Mouse (Mus musculus) kidney, postnatal 25 days (tissue): ENCODE data around the gene Zbtb12.
A peak's percentile ranks its signal among the peaks of the same experiment; 100 is the strongest.
"Not testable (repeated sequence)": the region's sequence is repeated elsewhere in the genome, so short reads cannot be mapped to it uniquely, and the experiment has no call there.

ENCODE experiments used
- DNase-seq, 2 experiments: peaks; one replicate each; pipeline ENCODE4 v3.0.0; 2021; ENCODE audit warnings: mixed read lengths in 2 of 2

Zbtb12 gene

DNA sequence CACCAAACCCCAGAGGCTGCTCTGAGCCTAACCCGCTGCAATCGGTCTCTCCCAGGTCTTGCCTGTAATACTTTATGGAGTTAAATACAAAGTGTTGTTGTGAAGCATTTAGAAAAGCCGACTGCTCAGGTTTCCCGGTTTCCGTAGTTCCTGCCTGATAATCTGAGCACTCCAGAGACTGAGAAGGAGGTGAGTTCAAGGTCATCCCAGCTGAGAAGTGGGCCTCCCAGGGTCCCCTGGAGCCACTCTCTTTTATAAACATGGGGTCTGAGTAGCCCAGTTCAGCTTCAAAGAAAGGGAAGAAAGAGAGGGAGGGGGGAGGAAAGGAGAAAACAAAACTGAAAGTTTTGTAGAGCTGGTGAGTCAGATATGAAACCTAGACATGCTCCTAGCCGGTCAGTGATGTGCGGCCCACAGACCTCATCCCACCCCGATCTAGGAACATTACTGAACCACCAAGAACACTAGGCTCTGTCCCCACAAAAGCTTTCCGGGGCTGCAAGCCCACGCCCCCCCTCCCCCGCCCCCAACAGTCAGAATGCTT lies at the start of gene Zbtb12:
Zbtb12 (plus strand) TSS at position 148 of the 544 bp plus-strand sequence.
- DNase-seq: no peak

DNA sequence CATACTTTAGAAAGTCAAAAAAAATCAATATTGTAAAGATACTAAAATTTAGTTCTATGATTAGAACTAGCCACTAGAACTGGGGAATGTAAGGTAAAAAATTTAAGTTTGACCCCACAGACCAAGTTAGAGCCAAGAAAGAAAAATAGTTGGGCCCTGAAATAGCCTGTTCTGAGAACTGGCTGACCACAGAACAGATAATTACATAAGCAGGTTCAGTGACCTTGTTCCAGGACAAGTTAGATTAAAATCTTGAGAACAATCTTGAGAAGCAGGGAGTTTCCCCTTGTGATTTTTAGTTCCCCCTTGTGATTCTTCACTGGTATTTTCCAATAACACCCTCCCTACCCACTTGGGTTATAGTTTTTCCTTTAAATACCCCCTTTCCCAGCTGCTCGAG lies 48.5 kb upstream of the Zbtb12 start:
- not testable (repeated sequence) for DNase-seq

DNA sequence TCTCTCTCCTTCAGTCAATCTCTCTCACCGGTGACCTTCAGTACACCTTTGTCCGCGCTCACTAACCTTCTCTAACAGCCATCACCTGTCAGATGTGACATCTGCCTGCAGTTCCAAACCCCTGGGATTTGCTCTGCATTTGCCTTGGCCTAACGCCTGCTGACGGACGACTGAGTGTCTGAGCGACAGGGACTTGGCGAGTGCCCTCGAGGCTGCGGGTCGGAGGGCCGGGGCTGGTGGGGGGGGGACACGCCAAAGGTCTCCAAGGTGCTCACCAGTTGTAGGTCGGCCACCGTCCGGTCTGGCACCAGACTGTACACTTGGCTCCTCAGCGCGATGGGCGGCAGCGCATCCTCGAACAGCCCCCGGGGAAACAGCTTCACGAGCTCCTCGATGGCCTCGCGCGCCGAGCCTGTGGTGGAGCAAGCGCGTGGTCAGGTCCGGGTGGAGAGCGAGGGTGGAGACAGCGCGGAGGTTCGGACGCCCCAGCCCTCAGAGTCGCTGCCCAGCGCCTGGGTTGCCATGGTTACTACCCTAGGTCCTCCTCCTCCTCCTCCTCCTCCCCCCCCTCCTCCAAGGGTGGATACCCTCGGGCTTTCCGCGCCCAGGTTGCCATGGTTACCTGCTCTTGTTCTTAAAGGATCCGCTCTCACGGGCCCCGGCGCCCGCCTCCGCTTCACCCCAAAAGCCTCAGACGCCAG lies 43.0 kb upstream of the Zbtb12 start:
- DNase-seq: no peak

GRCm38 (mm10) chr17:34836856-34837221 lies 42.4 kb upstream of the Zbtb12 start, which contains the start of the genes Stk19 and Dxo:
TSS of gene Stk19 (minus strand) at chr17:34836945.
TSS of gene Dxo (plus strand) at chr17:34837019.
- peak; percentile 97 to 98 for DNase-seq

- peak; percentile 23 to 69 for DNase-seq
Measured at GRCm38 (mm10) chr17:34837464-34838324, 41.6 kb upstream of the Zbtb12 start.

DNA sequence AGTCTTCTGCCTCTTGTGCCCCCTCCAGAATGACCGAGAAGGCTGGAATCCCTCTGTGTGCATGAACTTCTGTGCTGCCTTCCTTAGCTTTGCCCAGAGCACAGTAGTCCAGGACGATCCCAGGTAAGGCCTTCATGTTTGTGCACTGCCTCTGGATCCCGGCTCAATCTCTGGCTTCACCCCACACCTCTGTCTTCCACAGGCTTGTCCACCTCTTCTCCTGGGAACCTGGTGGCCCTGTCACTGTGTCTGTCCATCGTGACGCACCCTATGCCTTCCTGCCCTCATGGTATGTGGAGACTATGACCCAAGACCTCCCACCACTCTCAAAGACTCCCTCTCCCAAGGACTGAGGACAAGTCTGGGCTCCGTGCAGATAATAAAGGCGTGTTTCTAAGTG lies 40.5 kb upstream of the Zbtb12 start:
- DNase-seq: no peak

- no peak for DNase-seq
Measured at GRCm38 (mm10) chr17:34840736-34841307, 38.5 kb upstream of the Zbtb12 start.

GRCm38 (mm10) chr17:34844884-34845283 lies 34.4 kb upstream of the Zbtb12 start:
- DNase-seq: no peak

GRCm38 (mm10) chr17:34847192-34847591 lies 32.1 kb upstream of the Zbtb12 start:
- DNase-seq: no peak

DNA sequence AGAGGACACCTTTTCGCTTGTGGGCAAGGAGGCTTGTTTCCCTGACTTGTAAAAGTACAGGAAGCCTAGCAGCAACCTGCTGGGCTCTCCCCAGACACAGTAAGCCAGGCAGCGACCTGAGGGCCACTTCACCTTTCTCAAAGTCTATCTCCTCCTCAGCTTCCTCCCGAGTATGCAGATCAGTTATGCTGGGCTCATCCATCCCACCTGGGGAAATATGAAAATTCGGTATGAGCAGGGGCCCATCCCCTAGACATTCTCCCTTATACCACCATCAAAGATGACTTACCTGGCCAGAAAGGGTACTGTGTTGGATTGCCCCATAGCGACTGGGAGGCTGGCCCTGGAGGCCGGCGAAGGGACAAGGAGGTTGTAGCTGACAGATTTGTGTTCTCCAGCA lies 31.7 kb upstream of the Zbtb12 start:
- no peak for DNase-seq

- DNase-seq: peak; percentile 97 to 98
Measured at GRCm38 (mm10) chr17:34849722-34850516, 29.4 kb upstream of the Zbtb12 start, which contains the start of the genes Skiv2l and Nelfe. TSS of gene Skiv2l (minus strand) at chr17:34850210. TSS of gene Nelfe (plus strand) at chr17:34850391.

DNA sequence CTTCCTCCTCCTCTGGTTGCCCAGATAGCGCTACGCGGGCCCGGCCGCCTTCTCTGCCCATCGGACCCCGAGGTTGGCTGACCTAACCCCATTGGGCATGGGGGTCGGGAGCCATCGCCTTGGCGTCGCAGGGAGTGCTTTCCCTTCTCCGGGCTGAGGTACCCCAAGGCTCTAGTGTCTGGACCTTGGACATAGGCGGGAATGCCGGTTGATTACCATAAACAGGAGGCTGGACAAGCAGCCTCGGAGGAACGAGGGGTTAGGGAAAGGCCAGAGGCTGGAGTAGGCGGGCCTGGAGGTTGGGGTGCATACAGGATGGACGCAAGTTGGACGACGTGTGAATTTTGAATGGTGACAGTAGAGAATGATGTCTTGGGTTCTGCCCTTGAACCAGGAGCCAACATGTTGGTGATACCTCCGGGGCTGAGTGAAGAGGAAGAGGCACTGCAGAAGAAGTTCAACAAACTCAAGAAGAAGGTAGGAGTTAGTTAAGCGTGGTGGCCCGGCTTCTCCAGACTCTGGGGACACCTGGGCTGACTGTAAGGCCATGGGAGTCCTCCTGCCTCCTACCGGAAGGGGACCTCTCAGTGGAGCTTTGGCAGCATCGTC lies 28.7 kb upstream of the Zbtb12 start:
- DNase-seq: no peak

GRCm38 (mm10) chr17:34853511-34853910 lies 25.8 kb upstream of the Zbtb12 start:
- no peak for DNase-seq

- DNase-seq: no peak
Measured at GRCm38 (mm10) chr17:34854761-34855160, 24.5 kb upstream of the Zbtb12 start.

GRCm38 (mm10) chr17:34855825-34856224 lies 23.5 kb upstream of the Zbtb12 start:
- peak; percentile 67 to 75 for DNase-seq

- DNase-seq: no peak
Measured at GRCm38 (mm10) chr17:34858670-34859069, 20.6 kb upstream of the Zbtb12 start.

DNA sequence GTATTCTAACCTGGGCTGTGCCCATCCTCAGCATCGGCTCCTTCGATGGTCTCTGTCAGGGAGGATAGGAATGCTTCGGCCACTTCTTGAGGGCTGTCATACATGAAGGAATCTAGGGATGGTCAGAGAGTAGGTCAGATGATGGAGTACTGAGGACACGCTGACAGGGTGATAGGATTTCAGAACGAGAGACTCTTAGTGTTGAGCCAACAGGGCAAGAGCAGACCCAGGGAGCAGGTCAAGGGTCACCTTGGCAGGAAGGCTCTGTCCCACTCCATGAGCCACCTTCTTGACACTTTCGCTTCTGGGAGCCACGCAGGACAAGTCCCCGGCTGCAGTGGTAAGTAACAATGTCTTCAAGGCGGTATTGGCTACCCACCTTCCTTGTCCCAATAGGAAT lies 18.8 kb upstream of the Zbtb12 start:
- no peak for DNase-seq

- DNase-seq: peak; percentile 68 to 87
Measured at GRCm38 (mm10) chr17:34861704-34862415, 17.4 kb upstream of the Zbtb12 start.

DNA sequence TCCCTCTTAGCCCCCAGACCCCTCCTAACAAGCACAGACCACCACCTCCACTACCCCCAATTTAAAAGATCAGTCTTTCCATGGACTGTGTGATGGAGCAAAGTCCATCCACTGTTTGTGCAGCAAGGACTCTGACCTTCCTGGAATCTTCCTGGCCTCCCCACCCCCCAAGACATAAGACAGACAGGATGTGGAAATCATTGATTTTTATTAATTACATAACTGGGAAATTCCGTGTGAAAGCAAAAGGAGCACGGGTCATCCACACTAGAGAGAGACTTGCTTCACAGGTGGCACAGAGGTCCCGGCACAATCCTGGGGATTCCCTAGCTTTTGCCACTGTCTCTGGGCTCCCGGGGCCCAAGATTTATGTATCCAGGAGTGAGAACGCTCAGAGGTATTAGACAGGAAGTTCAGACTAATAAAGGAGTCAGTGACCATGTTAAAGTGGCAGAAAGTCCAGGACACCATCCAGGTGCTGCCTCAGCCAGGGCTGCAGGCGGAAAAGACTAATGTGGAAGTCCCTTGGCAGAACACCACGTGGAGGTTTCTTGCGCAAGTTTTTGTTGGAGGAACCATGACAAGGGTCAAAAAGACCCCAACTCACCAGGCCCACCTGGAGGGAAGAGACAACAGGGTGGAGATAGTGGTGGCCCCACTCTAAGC lies 16.7 kb upstream of the Zbtb12 start, which contains the start of gene Cfb:
Cfb (minus strand) TSS at position 103 of the 666 bp plus-strand sequence.
- DNase-seq: peak; percentile 74 to 86

- DNase-seq: no peak
Measured at GRCm38 (mm10) chr17:34865981-34866380, 13.3 kb upstream of the Zbtb12 start.
